Mouse (Mus musculus): Measurements from ENCODE around the gene Atg5.

- TF ChIP-seq CTCF (IDR thresholded peaks at IDR 0.05) = no peak
- TF ChIP-seq EP300 (IDR thresholded peaks at IDR 0.05) = no peak
Measured at GRCm38 (mm10) chr10:44343351-44343750, 75.2 kb downstream of the Atg5 start.

Data from lung, postnatal 0 days (tissue).